Mouse (Mus musculus): ENCODE results near the gene Cpxm1. TPM values are rescaled to one million over a fixed set of nuclear protein-coding genes. Genes with fewer than 3 reads are reported as not detected.

The Cpxm1 gene
- total and polyA plus RNA-seq, 3 experiments = 6.5 to 10.7 TPM; not detected in 1

- H3K79me2 ChIP-seq (ENCODE audit: control insufficient read depth, insufficient read depth, low read length, poor library complexity) = no peaks in the 10 kb centered on the region
- no peak for DNase-seq (ENCODE audit: low read depth, low spot score)
- H3K4me1 ChIP-seq (ENCODE audit: control insufficient read depth in 1 of 2, insufficient read depth in 2 of 2, low read length in 2 of 2) = no peaks in the 10 kb centered on the region
- no peak overlapping the region for H3K4me3 ChIP-seq (ENCODE audit: control insufficient read depth in 1 of 2, insufficient read depth in 1 of 2, low read depth in 2 of 2, low read length in 2 of 2)
- no peak overlapping the region for H3K9ac ChIP-seq (ENCODE audit: control insufficient read depth, low read depth, low read length, poor library complexity, severe bottlenecking)
- H3K36me3 ChIP-seq (ENCODE audit: control insufficient read depth in 1 of 2, insufficient read depth in 2 of 2, low read length in 2 of 2) = peaks cover 0 to 21% of the 10 kb centered on the region in 2 experiments; a peak in 2 of 4 replicates
- H3K27me3 ChIP-seq (ENCODE audit: control insufficient read depth in 1 of 2, insufficient read depth in 2 of 2, low read length in 2 of 2) = no peaks in the 10 kb centered on the region
- no peaks in the 10 kb centered on the region for H3K9me3 ChIP-seq (replicated peaks; ENCODE audit: insufficient read depth, low read length)
- no peak overlapping the region for H3K27ac ChIP-seq (ENCODE audit: control insufficient read depth, low read depth, low read length)
- peak; percentile 38; the same call in 1 of the 2 replicates for TF ChIP-seq USF1 (IDR thresholded peaks at IDR 0.05; ENCODE audit: low read depth, low read length)
- no peak for TF ChIP-seq POLR2AphosphoS2 (IDR thresholded peaks at IDR 0.05; ENCODE audit: low read length)
Observed at GRCm38 (mm10) chr2:130442162-130442561, 44.8 kb upstream of the Cpxm1 start.

GRCm38 (mm10) chr2:130439840-130440480 lies 42.6 kb upstream of the Cpxm1 start:
- DNase-seq (ENCODE audit: low read depth, low spot score) = no peak
- H3K36me3 ChIP-seq (ENCODE audit: control insufficient read depth in 1 of 2, insufficient read depth in 2 of 2, low read length in 2 of 2) = peaks cover 0 to 21% of the 10 kb centered on the region in 2 experiments; a peak in 2 of 4 replicates
- H3K27me3 ChIP-seq (ENCODE audit: control insufficient read depth in 1 of 2, insufficient read depth in 2 of 2, low read length in 2 of 2) = no peaks in the 10 kb centered on the region
- no peak overlapping the region for H3K4me3 ChIP-seq (ENCODE audit: control insufficient read depth in 1 of 2, insufficient read depth in 1 of 2, low read depth in 2 of 2, low read length in 2 of 2)
- H3K9me3 ChIP-seq (replicated peaks; ENCODE audit: insufficient read depth, low read length) = no peaks in the 10 kb centered on the region
- no peak overlapping the region for H3K27ac ChIP-seq (ENCODE audit: control insufficient read depth, low read depth, low read length)
- peaks cover 2% of the 10 kb centered on the region; the same call in 1 of the 2 replicates for H3K79me2 ChIP-seq (ENCODE audit: control insufficient read depth, insufficient read depth, low read length, poor library complexity)
- no peaks in the 10 kb centered on the region for H3K4me1 ChIP-seq (ENCODE audit: control insufficient read depth in 1 of 2, insufficient read depth in 2 of 2, low read length in 2 of 2)
- TF ChIP-seq CTCF (IDR thresholded peaks at IDR 0.05 in 2 of 3, conservative IDR thresholded peaks at IDR 0.05 in 1 of 3; ENCODE audit: control insufficient read depth in 1 of 3, insufficient read depth in 1 of 3, low read depth in 2 of 3, low read length in 3 of 3, poor library complexity in 1 of 3, severe bottlenecking in 1 of 3) = no peak
- no peak for TF ChIP-seq GABPA (IDR thresholded peaks at IDR 0.05; ENCODE audit: low read depth, low read length)
- no peak for TF ChIP-seq USF2 (IDR thresholded peaks at IDR 0.05; ENCODE audit: borderline replicate concordance in 1 of 2, insufficient read depth in 1 of 2, low read depth in 1 of 2, low read length in 2 of 2)
- no peak for TF ChIP-seq HCFC1 (IDR thresholded peaks at IDR 0.05; ENCODE audit: low read depth, low read length)
- no peak for TF ChIP-seq KAT2A (conservative IDR thresholded peaks at IDR 0.05; ENCODE audit: low read depth, low read length)
- no peak for TF ChIP-seq TBP (IDR thresholded peaks at IDR 0.05; ENCODE audit: low read depth, low read length)
- TF ChIP-seq RAD21 (IDR thresholded peaks at IDR 0.05; ENCODE audit: low read depth, low read length) = no peak
- TF ChIP-seq ZKSCAN1 (IDR thresholded peaks at IDR 0.05; ENCODE audit: low read depth, low read length) = no peak
- no peak for TF ChIP-seq NRF1 (IDR thresholded peaks at IDR 0.05; ENCODE audit: insufficient read depth, low read depth, low read length, poor library complexity, severe bottlenecking)
- TF ChIP-seq USF1 (IDR thresholded peaks at IDR 0.05; ENCODE audit: low read depth, low read length) = no peak
- no peak for TF ChIP-seq ZC3H11A (IDR thresholded peaks at IDR 0.05; ENCODE audit: low read depth, low read length)
- no peak for TF ChIP-seq POLR2A (IDR thresholded peaks at IDR 0.05; ENCODE audit: control insufficient read depth in 1 of 2, insufficient read depth in 1 of 2, low read depth in 1 of 2, low read length in 2 of 2, poor library complexity in 1 of 2)
- no peak for TF ChIP-seq SIN3A (IDR thresholded peaks at IDR 0.05; ENCODE audit: low read length)
- no peak for TF ChIP-seq EP300 (IDR thresholded peaks at IDR 0.05; ENCODE audit: low read depth in 1 of 2, low read length in 2 of 2)
- TF ChIP-seq E2F4 (IDR thresholded peaks at IDR 0.05; ENCODE audit: borderline replicate concordance, low read depth, low read length) = no peak
- no peak for TF ChIP-seq MAZ (IDR thresholded peaks at IDR 0.05; ENCODE audit: low read depth, low read length)
- H3K9ac ChIP-seq (ENCODE audit: control insufficient read depth, low read depth, low read length, poor library complexity, severe bottlenecking) = no peak overlapping the region

Measured in MEL (cell line).